Mouse (Mus musculus): Measurements from ENCODE around the gene Ralgapb.

Ralgapb gene

GRCm38 (mm10) chr2:158402915-158403314, 6.7 kb upstream of the Ralgapb start:
- DNase-seq (ENCODE audit: low spot score), result no peak

- no peak for DNase-seq (ENCODE audit: low spot score)
Measured at GRCm38 (mm10) chr2:158408997-158409594, 552 bp upstream of the Ralgapb start.

- DNase-seq (ENCODE audit: low spot score), result no peak
Measured at GRCm38 (mm10) chr2:158410022-158411014, 670 bp downstream of the Ralgapb start.

GRCm38 (mm10) chr2:158413240-158413639, 3.6 kb downstream of the Ralgapb start:
- DNase-seq (ENCODE audit: low spot score), result no peak

GRCm38 (mm10) chr2:158415826-158416225, 6.2 kb downstream of the Ralgapb start:
- no peak for DNase-seq (ENCODE audit: low spot score)

- DNase-seq (ENCODE audit: low spot score), result no peak
Measured at GRCm38 (mm10) chr2:158418663-158419062, 9.0 kb downstream of the Ralgapb start.

- no peak for DNase-seq (ENCODE audit: low spot score)
Measured at GRCm38 (mm10) chr2:158445814-158446213, 36.2 kb downstream of the Ralgapb start.

GRCm38 (mm10) chr2:158449845-158450244, 40.2 kb downstream of the Ralgapb start:
- DNase-seq (ENCODE audit: low spot score), result no peak

GRCm38 (mm10) chr2:158456451-158456850, 46.8 kb downstream of the Ralgapb start:
- DNase-seq (ENCODE audit: low spot score), result no peak

- DNase-seq (ENCODE audit: low spot score), result no peak
Measured at GRCm38 (mm10) chr2:158457610-158458009, 48.0 kb downstream of the Ralgapb start.

- DNase-seq (ENCODE audit: low spot score), result no peak
Measured at GRCm38 (mm10) chr2:158462450-158462849, 52.8 kb downstream of the Ralgapb start.

- no peak for DNase-seq (ENCODE audit: low spot score)
Measured at GRCm38 (mm10) chr2:158474159-158474558, 64.5 kb downstream of the Ralgapb start.

- no peak for DNase-seq (ENCODE audit: low spot score)
Measured at GRCm38 (mm10) chr2:158477640-158478039, 68.0 kb downstream of the Ralgapb start.

GRCm38 (mm10) chr2:158498457-158498856, 88.8 kb downstream of the Ralgapb start:
- DNase-seq (ENCODE audit: low spot score), result no peak

- DNase-seq (ENCODE audit: low spot score), result no peak
Measured at GRCm38 (mm10) chr2:158501836-158502812, 92.5 kb downstream of the Ralgapb start, which contains the start of gene Adig. Gene Adig, plus strand, starts transcription at chr2:158502612.

- no peak for DNase-seq (ENCODE audit: low spot score)
Measured at GRCm38 (mm10) chr2:158503226-158503625, 93.6 kb downstream of the Ralgapb start.

GRCm38 (mm10) chr2:158503671-158504070, 94.0 kb downstream of the Ralgapb start:
- DNase-seq (ENCODE audit: low spot score), result no peak

GRCm38 (mm10) chr2:158506475-158506874, 96.8 kb downstream of the Ralgapb start:
- no peak for DNase-seq (ENCODE audit: low spot score)

GRCm38 (mm10) chr2:158507046-158507445, 97.4 kb downstream of the Ralgapb start:
- no peak for DNase-seq (ENCODE audit: low spot score)

- DNase-seq (ENCODE audit: low spot score), result no peak
Measured at GRCm38 (mm10) chr2:158510665-158511064, 101.0 kb downstream of the Ralgapb start.

GRCm38 (mm10) chr2:158512528-158512927, 102.9 kb downstream of the Ralgapb start, which contains the start of gene Arhgap40:
Gene Arhgap40, plus strand, starts transcription at chr2:158512796.
- DNase-seq (ENCODE audit: low spot score), result no peak

GRCm38 (mm10) chr2:158513821-158514336, 104.2 kb downstream of the Ralgapb start:
- DNase-seq (ENCODE audit: low spot score), result no peak
